Mouse (Mus musculus) lung, adult 2 months (tissue): ENCODE results near the gene Cuedc2. TPM values are rescaled to one million over a fixed set of nuclear protein-coding genes. Genes with fewer than 3 reads are reported as not detected.

Experiments
- DNase-seq: peaks from one replicate; pipeline ENCODE4 v3.0.0; 2022
- H3K4me1 ChIP-seq: fragments of 200-500 bp; 2 replicates; pipeline ENCODE4 v1.6.1; 2011; ENCODE audit warnings: low read length; ENCODE audit not compliant: control insufficient read depth, insufficient read depth
- H3K4me3 ChIP-seq: fragments of 200-500 bp; replicated peaks from 2 replicates; pipeline ENCODE3; 2011; ENCODE audit warnings: low read depth, mild to moderate bottlenecking, control low read depth, low read length; ENCODE audit errors: extremely low read depth
- CTCF ChIP-seq: fragments of 200-500 bp; IDR thresholded peaks from 2 replicates; pipeline ENCODE4 v1.5.1; 2011; ENCODE audit warnings: mild to moderate bottlenecking, low read length, control low read depth; ENCODE audit not compliant: insufficient read depth
- POLR2A ChIP-seq: fragments of 200-500 bp; IDR thresholded peaks from 2 replicates; pipeline ENCODE4 v1.6.1; 2011; ENCODE audit warnings: low read depth, mild to moderate bottlenecking, control low read depth, low read length, borderline replicate concordance; ENCODE audit errors: extremely low read depth
- WGBS: fragments of 180-500 bp; shearing (Covaris S2); methylation state at CpG from one replicate; pipeline ENCODE4 v1.1.7; 2018; 5-methylcytosine and 5-hydroxymethylcytosine counted together
- polyA plus RNA-seq: library from polyadenylated mRNA; depleted of rRNA; stranded (reverse); fragments of >200 nt; gene quantifications from 2 replicates; pipeline ENCODE4 v1.2.3, GENCODE M21; 2012

The Cuedc2 gene
- polyA plus RNA-seq, 1 experiment = 53.9 TPM

DNA sequence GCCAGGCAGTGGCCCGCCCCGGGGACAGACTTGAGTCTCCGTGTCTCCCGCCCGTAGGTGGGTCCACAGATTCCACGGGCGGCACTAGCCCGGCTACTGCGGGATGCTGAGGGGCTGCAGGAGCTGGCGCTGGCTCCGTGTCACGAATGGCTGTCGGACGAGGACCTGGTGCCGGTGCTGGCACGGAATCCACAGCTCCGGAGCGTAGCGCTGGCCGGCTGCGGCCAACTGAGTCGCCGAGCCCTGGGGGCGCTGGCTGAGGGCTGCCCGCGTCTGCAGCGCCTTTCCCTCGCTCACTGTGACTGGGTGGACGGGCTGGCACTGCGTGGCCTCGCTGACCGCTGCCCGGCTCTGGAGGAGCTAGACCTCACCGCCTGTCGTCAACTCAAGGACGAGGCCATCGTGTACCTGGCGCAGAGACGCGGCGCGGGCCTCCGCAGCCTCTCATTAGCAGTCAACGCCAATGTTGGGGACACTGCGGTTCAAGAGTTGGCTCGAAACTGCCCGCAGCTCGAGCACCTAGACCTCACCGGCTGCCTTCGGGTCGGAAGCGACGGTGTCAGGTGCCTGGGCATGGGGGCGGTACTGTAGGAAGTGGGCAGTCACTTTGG is 9.4 kb downstream of the Cuedc2 start:
- 3% methylated on average over 54 of the region's 54 CpGs for WGBS
- no peak for DNase-seq
- TF ChIP-seq CTCF (no peak), POLR2A (no peak)
- Histone ChIP-seq H3K4me1 (peaks cover 7% of the 10 kb centered on the region), H3K4me3 (peak overlapping the region; percentile 95)

DNA sequence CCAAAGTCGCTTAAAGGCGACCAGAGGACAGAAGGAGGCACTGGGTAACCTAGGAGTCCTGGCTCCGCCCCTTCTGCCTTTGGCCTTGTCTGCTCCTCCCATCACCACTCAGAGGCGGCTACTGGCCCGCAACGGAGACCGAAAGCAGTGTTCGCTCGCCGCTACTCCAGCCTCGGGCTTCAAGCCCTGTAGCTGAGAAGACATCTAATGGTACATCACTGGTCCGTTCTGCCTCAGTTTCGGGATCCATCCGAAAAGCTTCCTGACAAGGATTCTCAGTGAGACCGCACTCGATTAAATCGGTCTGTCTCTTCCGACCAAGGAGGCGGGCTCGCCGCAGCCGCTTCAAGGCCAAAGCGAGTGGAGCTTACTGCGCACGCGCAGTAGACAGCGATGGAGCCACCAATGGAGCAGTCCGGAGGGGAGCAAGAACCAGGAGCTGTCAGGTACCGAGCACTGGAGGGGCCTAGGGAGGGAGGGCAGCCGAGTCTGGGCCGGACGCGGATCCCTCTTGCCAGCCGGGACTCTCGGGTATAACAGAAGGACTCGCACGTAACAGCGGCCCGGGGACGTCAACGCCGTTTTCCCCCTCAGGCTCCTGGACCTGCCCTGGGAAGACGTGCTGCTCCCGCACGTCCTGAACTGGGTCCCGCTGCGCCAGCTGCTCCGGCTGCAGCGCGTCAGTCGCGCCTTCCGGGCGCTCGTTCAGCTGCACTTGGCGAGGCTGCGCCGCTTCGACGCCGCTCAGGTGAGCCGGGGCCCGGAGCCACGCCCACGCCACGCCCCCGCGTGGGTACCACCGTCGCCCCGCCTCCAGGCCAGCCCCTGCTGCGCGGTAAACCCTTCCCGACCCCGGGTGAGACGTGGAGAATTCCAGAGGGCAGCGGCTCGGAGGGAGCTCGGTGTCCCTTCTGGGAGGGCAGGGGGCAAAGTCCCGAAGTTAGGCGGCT is 10.1 kb downstream of the Cuedc2 start, which contains the start of gene Fbxl15:
Fbxl15 (plus strand) TSS at position 104 of the 950 bp plus-strand sequence.
- Histone ChIP-seq H3K4me3 (peak within 1 kb of the TSS; percentile 95), H3K4me1 (peaks cover 7% of the 10 kb centered on the region)
- WGBS = under 1% methylated on average over 80 of the region's 81 CpGs
- DNase-seq = peak; percentile 92
- TF ChIP-seq CTCF (no peak), POLR2A (peak; percentile 57; the same call in 1 of the 2 replicates)

DNA sequence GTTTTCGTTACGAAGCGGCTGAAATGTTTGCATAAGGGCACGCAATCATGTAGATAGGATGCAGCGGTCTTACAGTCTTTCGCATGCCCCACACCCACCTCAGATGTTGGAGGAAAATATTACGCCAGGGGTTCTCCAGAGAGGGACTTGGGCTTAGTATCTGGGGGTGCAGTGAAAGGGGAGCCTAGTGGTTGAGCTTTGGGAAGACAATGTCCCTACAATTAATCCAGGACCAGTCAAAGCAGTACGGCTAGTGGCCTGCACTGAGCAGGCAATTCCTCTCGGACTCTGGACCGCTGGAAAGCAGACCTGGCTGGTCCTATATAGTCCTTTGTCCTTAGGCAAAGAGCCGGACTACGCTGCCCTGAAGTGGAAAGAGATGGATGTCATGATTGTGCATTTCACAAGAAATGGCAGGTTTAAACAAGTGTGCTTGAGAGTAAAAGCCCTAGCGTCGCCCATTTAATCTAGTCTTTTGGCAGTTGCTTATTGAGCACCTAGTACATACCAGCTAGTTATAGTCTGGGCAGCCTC is 10.9 kb downstream of the Cuedc2 start:
- Histone ChIP-seq H3K4me3 (peak overlapping the region; percentile 95), H3K4me1 (peaks cover 7% of the 10 kb centered on the region)
- DNase-seq = no peak
- no peak for TF ChIP-seq CTCF
- TF ChIP-seq POLR2A = no peak
- WGBS = 26% methylated on average over 14 of the region's 14 CpGs

DNA sequence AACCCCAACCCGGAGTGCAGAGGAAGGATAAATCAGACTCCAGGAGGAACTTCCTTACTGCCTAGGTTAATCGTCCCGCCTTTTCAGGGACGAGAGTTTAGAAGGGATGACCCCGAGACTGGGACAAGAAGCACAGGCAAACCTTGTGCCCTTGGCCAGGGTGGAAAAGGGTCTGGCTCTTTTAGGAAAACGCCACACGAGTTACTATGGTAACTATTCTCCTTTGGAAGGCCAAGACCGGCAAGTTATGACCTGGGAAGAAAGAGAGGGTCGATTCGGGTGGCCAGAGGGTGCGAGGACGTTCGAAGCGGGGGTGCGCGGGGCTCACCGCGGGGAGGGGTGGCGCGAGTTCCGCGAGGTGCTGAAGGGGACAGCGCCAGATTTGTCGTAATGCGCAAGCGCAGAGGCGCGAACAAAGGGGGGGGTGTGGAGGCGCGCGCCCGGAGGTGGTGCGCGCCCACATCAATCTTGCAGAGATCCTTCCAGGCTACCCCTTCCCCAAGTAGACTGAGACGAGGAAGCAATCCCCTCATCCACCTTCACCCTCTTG is 11.7 kb downstream of the Cuedc2 start, which contains the start of gene Psd:
Psd (minus strand) TSS at position 401 of the 550 bp plus-strand sequence.
- 1% methylated on average over 35 of the region's 35 CpGs for WGBS
- Histone ChIP-seq H3K4me3 (peak within 1 kb of the TSS; percentile 95), H3K4me1 (peaks cover 7% of the 10 kb centered on the region)
- peak; percentile 57 for DNase-seq
- TF ChIP-seq CTCF (no peak), POLR2A (no peak)

DNA sequence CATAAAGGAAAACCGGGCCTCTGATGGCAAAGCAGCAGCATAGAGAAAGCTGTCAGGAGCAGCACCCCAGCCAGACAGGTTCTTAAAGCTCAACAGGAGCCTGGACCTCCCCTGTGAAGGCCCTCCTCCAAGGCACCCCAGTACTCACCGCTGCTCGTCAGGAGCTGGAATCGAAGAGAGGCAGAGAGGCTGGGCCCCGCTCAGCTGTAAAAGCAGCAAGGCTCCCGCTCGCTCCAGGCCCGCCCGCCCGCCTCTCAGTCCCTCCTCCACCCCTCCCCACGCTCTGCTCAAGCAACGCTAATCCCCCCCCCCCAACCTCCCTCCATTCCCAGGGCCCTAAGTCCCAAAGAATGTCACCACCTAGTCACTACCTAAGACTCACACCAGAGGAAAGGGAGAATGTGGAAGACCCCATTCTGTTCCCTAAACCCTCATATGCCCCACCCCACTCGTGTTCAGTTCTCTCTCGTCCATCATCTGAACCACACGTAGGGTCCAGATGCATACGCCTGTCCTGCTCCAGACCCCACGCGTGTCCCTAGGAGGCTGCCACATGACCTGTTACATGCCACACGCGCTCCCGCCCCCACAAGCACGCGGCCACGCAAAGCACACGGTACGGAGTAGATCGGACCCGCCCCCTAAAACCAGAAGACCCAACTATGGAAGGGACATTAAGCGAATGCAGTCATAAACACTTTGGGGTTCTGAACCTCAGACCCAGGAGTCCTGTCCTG is 12.3 kb downstream of the Cuedc2 start:
- WGBS = 8% methylated on average over 29 of the region's 29 CpGs

DNA sequence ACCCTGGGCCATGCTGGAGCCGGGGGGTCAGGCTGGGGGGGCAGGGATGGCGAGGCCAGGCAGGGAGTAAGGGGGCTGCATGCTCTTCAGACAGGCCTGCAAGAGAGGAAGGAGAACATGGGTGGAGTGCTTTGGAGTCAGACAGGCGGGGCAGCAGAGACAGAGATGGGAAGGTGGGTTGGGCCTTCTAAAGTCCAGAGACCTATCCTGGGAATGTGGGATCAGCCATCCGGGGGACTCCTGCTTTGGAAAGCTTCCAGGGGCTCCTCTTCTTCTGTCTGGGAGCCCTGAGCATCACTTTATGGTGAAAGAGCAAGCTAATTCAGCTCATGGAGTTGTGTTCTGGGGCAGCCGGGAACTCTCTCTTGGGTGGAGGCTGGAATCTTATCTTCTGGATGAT is 13.6 kb downstream of the Cuedc2 start:
- Histone ChIP-seq H3K4me1 (peaks cover 7% of the 10 kb centered on the region), H3K4me3 (no peak overlapping the region)
- no peak for TF ChIP-seq POLR2A
- no peak for TF ChIP-seq CTCF
- DNase-seq = no peak
- WGBS = 62% methylated on average over 5 of the region's 5 CpGs

More for the DNA sequence above, 12.3 kb downstream of the Cuedc2 start:
- no peak for TF ChIP-seq CTCF
- TF ChIP-seq POLR2A = no peak
- Histone ChIP-seq H3K4me3 (no peak overlapping the region), H3K4me1 (peaks cover 7% of the 10 kb centered on the region)
- no peak for DNase-seq

DNA sequence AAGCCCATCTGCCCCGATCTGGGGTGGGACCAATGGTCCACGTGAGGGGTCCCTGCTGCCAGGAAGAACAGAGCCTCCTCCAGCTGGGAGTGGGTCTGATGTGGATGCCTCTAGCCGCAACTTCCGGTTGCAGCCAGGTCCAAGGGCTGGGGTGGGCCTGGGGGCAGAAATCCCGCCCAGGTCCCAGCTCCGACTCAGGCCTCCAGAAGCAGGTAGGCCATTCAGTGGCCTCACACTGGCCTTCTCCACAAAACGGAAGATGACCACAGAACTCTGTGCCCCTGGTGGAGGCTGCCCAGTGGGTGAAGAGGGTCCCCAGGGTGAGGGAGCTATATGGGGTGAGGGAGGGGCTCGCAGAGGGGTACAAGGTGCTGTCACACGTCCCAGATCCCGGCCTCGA is 14.1 kb downstream of the Cuedc2 start:
- TF ChIP-seq POLR2A = no peak
- TF ChIP-seq CTCF = no peak
- DNase-seq = no peak
- 62% methylated on average over 11 of the region's 11 CpGs for WGBS
- peaks cover 6% of the 10 kb centered on the region for H3K4me1 ChIP-seq
- no peak overlapping the region for H3K4me3 ChIP-seq

DNA sequence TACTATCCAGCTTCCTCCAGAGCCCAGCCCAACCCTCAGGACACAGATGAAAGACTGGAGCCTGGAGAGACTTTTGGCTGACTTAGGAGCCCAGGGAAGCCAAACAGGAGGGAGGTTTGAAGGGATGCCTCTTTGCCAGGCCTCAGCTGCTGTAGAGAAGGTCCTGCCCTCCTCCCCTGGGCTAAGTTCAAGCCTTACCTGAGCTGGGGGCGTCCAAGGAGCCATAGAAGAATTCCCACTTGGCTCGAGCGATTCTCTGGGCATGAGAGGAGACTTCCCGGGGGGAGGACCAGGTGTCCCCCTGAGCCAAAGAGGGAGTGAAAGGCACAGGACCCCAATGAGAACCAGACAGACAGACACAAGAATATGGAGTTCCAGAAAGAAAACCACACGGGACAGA is 14.8 kb downstream of the Cuedc2 start:
- WGBS = 66% methylated on average over 5 of the region's 5 CpGs
- no peak for DNase-seq

More for the DNA sequence above, 14.8 kb downstream of the Cuedc2 start:
- H3K4me3 ChIP-seq = no peak overlapping the region
- TF ChIP-seq POLR2A (no peak), CTCF (no peak)
- H3K4me1 ChIP-seq = peaks cover 3% of the 10 kb centered on the region; the same call in 1 of the 2 replicates
